Mouse (Mus musculus) embryonic fibroblast, embryonic 13.5 days (primary cell): Measurements from ENCODE around the gene Actr6. TPM values are rescaled to one million over a fixed set of nuclear protein-coding genes. Genes with fewer than 3 reads are reported as not detected.
"Not testable (repeated sequence)": the region's sequence is repeated elsewhere in the genome, so short reads cannot be mapped to it uniquely, and the experiment has no call there.

Source experiments
- H3K27ac ChIP-seq: 2 replicates; pipeline ENCODE4 v1.5.1; 2012; ENCODE audit warnings: low read length, control low read depth, inconsistent platforms; ENCODE audit not compliant: insufficient read depth
- H3K4me1 ChIP-seq: 2 replicates; pipeline ENCODE4 v1.6.1; 2011; ENCODE audit warnings: low read length; ENCODE audit not compliant: control insufficient read depth, insufficient read depth
- H3K4me3 ChIP-seq: 2 replicates; pipeline ENCODE4 v1.5.1; 2011; ENCODE audit warnings: mild to moderate bottlenecking, control low read depth, low read length; ENCODE audit not compliant: insufficient read depth
- CTCF ChIP-seq: IDR thresholded peaks from 2 replicates; pipeline ENCODE4 v1.5.1; 2011; ENCODE audit warnings: mild to moderate bottlenecking, control low read depth, low read length, moderate library complexity, borderline replicate concordance; ENCODE audit not compliant: insufficient read depth
- POLR2A ChIP-seq: IDR thresholded peaks from 2 replicates; pipeline ENCODE4 v1.6.1; 2011; ENCODE audit warnings: low read depth, mild to moderate bottlenecking, control low read depth, low read length, moderate library complexity
- polyA plus RNA-seq: library from polyadenylated mRNA; stranded (reverse); fragments of >200 nt; gene quantifications from 2 replicates; pipeline ENCODE4 v1.2.4, GENCODE M21; 2011; ENCODE audit warnings: low read depth; ENCODE audit not compliant: missing spikeins, insufficient read length

Actr6 gene
- polyA plus RNA-seq, 1 experiment, result 13.4 TPM

GRCm38 (mm10) chr10:89685391-89686138 is 46.5 kb downstream of the Actr6 start:
- TF ChIP-seq CTCF, result no peak
- H3K27ac ChIP-seq, result no peak overlapping the region
- peak overlapping the region; percentile 72 for H3K4me3 ChIP-seq
- peaks cover 9% of the 10 kb centered on the region for H3K4me1 ChIP-seq

GRCm38 (mm10) chr10:89682961-89683360 is 49.1 kb downstream of the Actr6 start:
- TF ChIP-seq POLR2A, result no peak
- no peak for TF ChIP-seq CTCF
- Histone ChIP-seq H3K4me1 (peaks cover 9% of the 10 kb centered on the region), H3K27ac (no peak overlapping the region), H3K4me3 (no peak overlapping the region)

- H3K27ac ChIP-seq, result no peak overlapping the region
- no peak overlapping the region for H3K4me3 ChIP-seq
- TF ChIP-seq POLR2A, result no peak
- no peak for TF ChIP-seq CTCF
- peaks cover 9% of the 10 kb centered on the region for H3K4me1 ChIP-seq
Measured at GRCm38 (mm10) chr10:89682157-89682556, 49.9 kb downstream of the Actr6 start.

- Histone ChIP-seq H3K4me1 (peaks cover 9% of the 10 kb centered on the region), H3K4me3 (no peak overlapping the region), H3K27ac (no peak overlapping the region)
- TF ChIP-seq POLR2A, result no peak
- no peak for TF ChIP-seq CTCF
Measured at GRCm38 (mm10) chr10:89681706-89682105, 50.4 kb downstream of the Actr6 start.

GRCm38 (mm10) chr10:89680517-89680916 is 51.6 kb downstream of the Actr6 start:
- H3K27ac ChIP-seq, result no peak overlapping the region
- H3K4me1 ChIP-seq, result peaks cover 9% of the 10 kb centered on the region
- no peak overlapping the region for H3K4me3 ChIP-seq
- TF ChIP-seq POLR2A, result no peak
- no peak for TF ChIP-seq CTCF

- H3K27ac ChIP-seq, result no peak overlapping the region
- no peak overlapping the region for H3K4me3 ChIP-seq
- TF ChIP-seq POLR2A, result no peak
- TF ChIP-seq CTCF, result no peak
- H3K4me1 ChIP-seq, result peaks cover 4% of the 10 kb centered on the region
Measured at GRCm38 (mm10) chr10:89679448-89679847, 52.6 kb downstream of the Actr6 start.

GRCm38 (mm10) chr10:89678054-89678453 is 54.0 kb downstream of the Actr6 start:
- Histone ChIP-seq H3K27ac (no peak overlapping the region), H3K4me1 (no peaks in the 10 kb centered on the region; the same call in 1 of the 2 replicates), H3K4me3 (no peak overlapping the region)
- TF ChIP-seq CTCF (no peak), POLR2A (no peak)

- no peak overlapping the region for H3K27ac ChIP-seq
- no peak overlapping the region for H3K4me3 ChIP-seq
- no peaks in the 10 kb centered on the region; the same call in 1 of the 2 replicates for H3K4me1 ChIP-seq
- TF ChIP-seq CTCF, result no peak
- TF ChIP-seq POLR2A, result no peak
Measured at GRCm38 (mm10) chr10:89676609-89677008, 55.5 kb downstream of the Actr6 start.

- not testable (repeated sequence) for H3K4me1 ChIP-seq, H3K4me3 ChIP-seq, H3K27ac ChIP-seq
Measured at GRCm38 (mm10) chr10:89670371-89670770, 61.7 kb downstream of the Actr6 start.

- Histone ChIP-seq H3K27ac (no peak overlapping the region), H3K4me1 (no peaks in the 10 kb centered on the region), H3K4me3 (no peak overlapping the region)
- no peak for TF ChIP-seq POLR2A
- no peak for TF ChIP-seq CTCF
Measured at GRCm38 (mm10) chr10:89667571-89667970, 64.5 kb downstream of the Actr6 start.
